Mouse (Mus musculus): ENCODE results near the gene Rps19. TPM values are rescaled to one million over a fixed set of nuclear protein-coding genes. Genes with fewer than 3 reads are reported as not detected.

Gene Rps19
- polyA plus RNA-seq, 1 experiment from 2014 or later: 2,060 TPM

GRCm38 (mm10) chr7:24907211-24907748 is 23.1 kb downstream of the Rps19 start:
- TF ChIP-seq CTCF (IDR thresholded peaks at IDR 0.05; ENCODE audit: low read depth) (peak; percentile 55), EP300 (optimal IDR thresholded peaks at IDR 0.05) (no peak)
- Histone ChIP-seq H3K4me2 (replicated peaks; ENCODE audit: low read depth) (0 out of 2 replicates have a peak overlapping the region, but pooled peaks have one; percentile 23), H3K9me3 (ENCODE audit: control insufficient read depth, low read length) (no peaks in the 10 kb centered on the region), H3K4me3 (ENCODE audit: low read depth, low read length) (no peak overlapping the region), H3K36me3 (ENCODE audit: control insufficient read depth, insufficient read depth, low read length) (peaks cover 12% of the 10 kb centered on the region; the same call in 1 of the 2 replicates), H3K27me3 (ENCODE audit: control insufficient read depth, insufficient read depth, low read length) (no peaks in the 10 kb centered on the region), H3K4me1 (replicated peaks; ENCODE audit: control insufficient read depth, insufficient read depth) (no peaks in the 10 kb centered on the region; the same call in 1 of the 2 replicates), H3K9ac (ENCODE audit: low read length) (peak overlapping the region; percentile 13; the same call in 1 of the 2 replicates), H3K27ac (replicated peaks) (peak overlapping the region; percentile 24; the same call in 1 of the 2 replicates)
- ATAC-seq (ENCODE audit: low FRiP score, low TSS enrichment) (peak; percentile 36; the same call in 1 of the 2 replicates), DNase-seq (ENCODE audit: low spot score) (peak; percentile 86)
- 30% methylated on average over 13 of the region's 13 CpGs for WGBS

- H3K9ac ChIP-seq (ENCODE audit: low read length): no peak overlapping the region
- ATAC-seq (ENCODE audit: low FRiP score, low TSS enrichment): no peak
- H3K36me3 ChIP-seq (ENCODE audit: control insufficient read depth, insufficient read depth, low read length): peaks cover 19% of the 10 kb centered on the region
- H3K9me3 ChIP-seq (ENCODE audit: control insufficient read depth, low read length): no peaks in the 10 kb centered on the region
- H3K27ac ChIP-seq (replicated peaks): no peak overlapping the region
- no peak overlapping the region for H3K4me2 ChIP-seq (replicated peaks; ENCODE audit: low read depth)
- no peaks in the 10 kb centered on the region for H3K4me1 ChIP-seq (replicated peaks; ENCODE audit: control insufficient read depth, insufficient read depth)
- no peaks in the 10 kb centered on the region for H3K27me3 ChIP-seq (ENCODE audit: control insufficient read depth, insufficient read depth, low read length)
- H3K4me3 ChIP-seq (ENCODE audit: low read depth, low read length): no peak overlapping the region
- no peak for DNase-seq (ENCODE audit: low spot score)
- no peak for TF ChIP-seq CTCF (IDR thresholded peaks at IDR 0.05; ENCODE audit: low read depth)
- no peak for TF ChIP-seq EP300 (optimal IDR thresholded peaks at IDR 0.05)
- WGBS: 89% methylated on average over 14 of the region's 14 CpGs
Measured at GRCm38 (mm10) chr7:24912480-24912879, 28.3 kb downstream of the Rps19 start.

GRCm38 (mm10) chr7:24918763-24919323 is 34.7 kb downstream of the Rps19 start:
- Histone ChIP-seq H3K36me3 (ENCODE audit: control insufficient read depth, insufficient read depth, low read length) (peaks cover 47% of the 10 kb centered on the region), H3K4me2 (replicated peaks; ENCODE audit: low read depth) (no peak overlapping the region), H3K4me1 (replicated peaks; ENCODE audit: control insufficient read depth, insufficient read depth) (no peaks in the 10 kb centered on the region), H3K9me3 (ENCODE audit: control insufficient read depth, low read length) (no peaks in the 10 kb centered on the region), H3K27me3 (ENCODE audit: control insufficient read depth, insufficient read depth, low read length) (no peaks in the 10 kb centered on the region), H3K4me3 (ENCODE audit: low read depth, low read length) (no peak overlapping the region), H3K9ac (ENCODE audit: low read length) (no peak overlapping the region), H3K27ac (replicated peaks) (no peak overlapping the region)
- TF ChIP-seq CTCF (IDR thresholded peaks at IDR 0.05; ENCODE audit: low read depth) (no peak), EP300 (optimal IDR thresholded peaks at IDR 0.05) (no peak)
- DNase-seq (ENCODE audit: low spot score) (no peak), ATAC-seq (ENCODE audit: low FRiP score, low TSS enrichment) (peak; percentile 49; the same call in 1 of the 2 replicates)
- 95% methylated on average over 20 of the region's 20 CpGs for whole genome bisulfite sequencing

- no peak for ATAC-seq (ENCODE audit: low FRiP score, low TSS enrichment)
- no peaks in the 10 kb centered on the region for H3K27me3 ChIP-seq (ENCODE audit: control insufficient read depth, insufficient read depth, low read length)
Measured at GRCm38 (mm10) chr7:24919728-24920127, 35.6 kb downstream of the Rps19 start.

DNA sequence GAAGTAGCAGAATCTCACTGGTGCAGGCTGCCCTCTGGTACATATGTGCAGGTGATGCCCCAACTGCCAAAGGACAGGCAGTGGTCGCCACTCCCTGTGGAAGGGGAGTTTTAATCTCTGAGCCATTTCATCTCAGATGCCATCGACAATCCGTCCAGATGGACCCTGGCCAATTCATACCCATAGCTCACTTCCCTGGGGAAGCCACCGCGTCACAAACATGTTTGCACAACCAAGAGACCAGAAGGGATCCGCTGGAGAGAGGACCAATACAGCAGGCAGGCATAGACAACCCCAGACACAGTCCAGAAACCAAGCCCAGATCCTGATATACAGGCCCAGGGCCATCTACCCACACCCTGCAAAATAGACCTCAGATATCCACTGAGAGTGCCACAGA is 46.3 kb downstream of the Rps19 start:
- Histone ChIP-seq H3K36me3 (ENCODE audit: control insufficient read depth, insufficient read depth, low read length) (peaks cover 3% of the 10 kb centered on the region), H3K4me2 (replicated peaks; ENCODE audit: low read depth) (no peak overlapping the region), H3K9me3 (ENCODE audit: control insufficient read depth, low read length) (no peaks in the 10 kb centered on the region), H3K4me1 (replicated peaks; ENCODE audit: control insufficient read depth, insufficient read depth) (no peaks in the 10 kb centered on the region), H3K27ac (replicated peaks) (no peak overlapping the region), H3K9ac (ENCODE audit: low read length) (no peak overlapping the region), H3K27me3 (ENCODE audit: control insufficient read depth, insufficient read depth, low read length) (peaks cover 6% of the 10 kb centered on the region; the same call in 1 of the 2 replicates), H3K4me3 (ENCODE audit: low read depth, low read length) (no peak overlapping the region)
- DNase-seq (ENCODE audit: low spot score) (no peak), ATAC-seq (ENCODE audit: low FRiP score, low TSS enrichment) (no peak)
- TF ChIP-seq EP300 (optimal IDR thresholded peaks at IDR 0.05) (no peak), CTCF (IDR thresholded peaks at IDR 0.05; ENCODE audit: low read depth) (no peak)
- WGBS: 50% methylated on average over 6 of the region's 6 CpGs

More at GRCm38 (mm10) chr7:24919728-24920127, 35.6 kb downstream of the Rps19 start:
- Histone ChIP-seq H3K4me3 (ENCODE audit: low read depth, low read length) (no peak overlapping the region), H3K4me1 (replicated peaks; ENCODE audit: control insufficient read depth, insufficient read depth) (no peaks in the 10 kb centered on the region), H3K9ac (ENCODE audit: low read length) (no peak overlapping the region), H3K27ac (replicated peaks) (no peak overlapping the region), H3K9me3 (ENCODE audit: control insufficient read depth, low read length) (no peaks in the 10 kb centered on the region), H3K36me3 (ENCODE audit: control insufficient read depth, insufficient read depth, low read length) (peaks cover 54% of the 10 kb centered on the region), H3K4me2 (replicated peaks; ENCODE audit: low read depth) (no peak overlapping the region)
- DNase-seq (ENCODE audit: low spot score): no peak
- WGBS: 90% methylated on average over 9 of the region's 9 CpGs
- TF ChIP-seq EP300 (optimal IDR thresholded peaks at IDR 0.05) (no peak), CTCF (IDR thresholded peaks at IDR 0.05; ENCODE audit: low read depth) (no peak)

- DNase-seq (ENCODE audit: low spot score) (no peak), ATAC-seq (ENCODE audit: low FRiP score, low TSS enrichment) (no peak)
- Histone ChIP-seq H3K9ac (ENCODE audit: low read length) (no peak overlapping the region), H3K36me3 (ENCODE audit: control insufficient read depth, insufficient read depth, low read length) (no peaks in the 10 kb centered on the region), H3K4me2 (replicated peaks; ENCODE audit: low read depth) (no peak overlapping the region), H3K27ac (replicated peaks) (no peak overlapping the region), H3K4me3 (ENCODE audit: low read depth, low read length) (no peak overlapping the region), H3K27me3 (ENCODE audit: control insufficient read depth, insufficient read depth, low read length) (peaks cover 6% of the 10 kb centered on the region; the same call in 1 of the 2 replicates), H3K9me3 (ENCODE audit: control insufficient read depth, low read length) (no peaks in the 10 kb centered on the region), H3K4me1 (replicated peaks; ENCODE audit: control insufficient read depth, insufficient read depth) (no peaks in the 10 kb centered on the region)
- TF ChIP-seq EP300 (optimal IDR thresholded peaks at IDR 0.05): no peak
- no peak for TF ChIP-seq CTCF (IDR thresholded peaks at IDR 0.05; ENCODE audit: low read depth)
- WGBS: 2% methylated on average over 13 of the region's 15 CpGs
Measured at GRCm38 (mm10) chr7:24931651-24932050, 47.5 kb downstream of the Rps19 start.

Other genes with a start within 250 kb of the Rps19 start
- gene Lypd3, start 247.8 kb upstream of the Rps19 start, polyA plus RNA-seq (2015; fragmentation: Nextera tagmentation; extraction: Ambion mirVana): 277 and 306 TPM in 2 replicates
- 0.15 TPM in 1 of 2 replicates, not detected in the other for gene Tex101, start 207.7 kb upstream of the Rps19 start, polyA plus RNA-seq (2015; fragmentation: Nextera tagmentation; extraction: Ambion mirVana)
- gene BC049730, start 175.1 kb upstream of the Rps19 start, polyA plus RNA-seq (2015; fragmentation: Nextera tagmentation; extraction: Ambion mirVana): not detected in 2 replicates
- gene Gm4763, start 157.5 kb upstream of the Rps19 start, polyA plus RNA-seq (2015; fragmentation: Nextera tagmentation; extraction: Ambion mirVana): not detected in 2 replicates
- 12.2 and 12.3 TPM in 2 replicates for gene Cd177, start 124.1 kb upstream of the Rps19 start, polyA plus RNA-seq (2015; fragmentation: Nextera tagmentation; extraction: Ambion mirVana)
- 2.3 and 2.7 TPM in 2 replicates for gene Ceacam10, start 107.2 kb upstream of the Rps19 start, polyA plus RNA-seq (2015; fragmentation: Nextera tagmentation; extraction: Ambion mirVana)
- 10.4 and 15.8 TPM in 2 replicates for gene Gm9844, start 22.2 kb upstream of the Rps19 start, polyA plus RNA-seq (2015; fragmentation: Nextera tagmentation; extraction: Ambion mirVana)
- not detected in 2 replicates for gene Lypd4, start 14.4 kb upstream of the Rps19 start, polyA plus RNA-seq (2015; fragmentation: Nextera tagmentation; extraction: Ambion mirVana)
- gene Dmrtc2, start 14.3 kb upstream of the Rps19 start, polyA plus RNA-seq (2015; fragmentation: Nextera tagmentation; extraction: Ambion mirVana): not detected in 2 replicates
- gene Cd79a, start 13.0 kb downstream of the Rps19 start, polyA plus RNA-seq (2015; fragmentation: Nextera tagmentation; extraction: Ambion mirVana): 0.25 and 0.44 TPM in 2 replicates
- gene Arhgef1, start 18.5 kb downstream of the Rps19 start, polyA plus RNA-seq (2015; fragmentation: Nextera tagmentation; extraction: Ambion mirVana): 45.2 and 49.9 TPM in 2 replicates
- gene Gm4881, start 60.1 kb downstream of the Rps19 start, polyA plus RNA-seq (2015; fragmentation: Nextera tagmentation; extraction: Ambion mirVana): not detected in 2 replicates
- 290 and 293 TPM in 2 replicates for gene Rabac1, start 88.4 kb downstream of the Rps19 start, polyA plus RNA-seq (2015; fragmentation: Nextera tagmentation; extraction: Ambion mirVana)
- 1.6 and 2.4 TPM in 2 replicates for gene Atp1a3, start 121.6 kb downstream of the Rps19 start, polyA plus RNA-seq (2015; fragmentation: Nextera tagmentation; extraction: Ambion mirVana)
- 1.7 and 2.2 TPM in 2 replicates for gene Grik5, start 188.0 kb downstream of the Rps19 start, polyA plus RNA-seq (2015; fragmentation: Nextera tagmentation; extraction: Ambion mirVana)
- 12.1 and 12.9 TPM in 2 replicates for gene Zfp574, start 188.2 kb downstream of the Rps19 start, polyA plus RNA-seq (2015; fragmentation: Nextera tagmentation; extraction: Ambion mirVana)